Mouse (Mus musculus) adrenal gland, postnatal 25 days (tissue): ENCODE results near the gene Hydin. TPM values are rescaled to one million over a fixed set of nuclear protein-coding genes. Genes with fewer than 3 reads are reported as not detected.
"Not testable (repeated sequence)": the region's sequence is repeated elsewhere in the genome, so short reads cannot be mapped to it uniquely, and the experiment has no call there.

Source experiments
- DNase-seq: peaks from one replicate; pipeline ENCODE4 v3.0.0; 2021; ENCODE audit warnings: mixed read lengths
- total RNA-seq: library from RNA; stranded (reverse); gene quantifications from 2 replicates; pipeline ENCODE4 v1.2.3, GENCODE M21; 2021

The Hydin gene
- total RNA-seq, 1 experiment from 2014 or later, result 0.49 TPM

- DNase-seq, result no peak
Observed at GRCm38 (mm10) chr8:110450463-110450862, 183.7 kb downstream of the Hydin start.

DNA sequence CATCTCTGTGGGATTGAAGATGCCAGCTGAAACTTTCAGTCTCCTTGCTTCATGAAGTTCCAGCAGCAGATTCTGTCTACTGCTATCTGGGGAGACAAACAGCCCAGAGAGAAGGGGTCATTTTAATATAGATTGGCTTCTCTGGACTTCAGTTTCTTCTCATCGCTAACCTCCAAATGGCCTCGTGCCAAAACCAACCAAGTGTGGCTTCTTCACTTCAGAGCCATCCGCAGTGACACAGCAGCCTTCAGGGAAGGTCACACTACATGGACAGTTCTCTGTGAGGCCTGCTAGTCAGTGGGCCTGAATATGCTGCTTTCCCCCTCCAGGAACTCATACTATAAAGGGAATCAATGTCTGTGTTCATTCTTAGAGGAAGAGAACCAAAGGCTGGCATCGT lies 187.7 kb downstream of the Hydin start:
- peak; percentile 9 for DNase-seq

DNA sequence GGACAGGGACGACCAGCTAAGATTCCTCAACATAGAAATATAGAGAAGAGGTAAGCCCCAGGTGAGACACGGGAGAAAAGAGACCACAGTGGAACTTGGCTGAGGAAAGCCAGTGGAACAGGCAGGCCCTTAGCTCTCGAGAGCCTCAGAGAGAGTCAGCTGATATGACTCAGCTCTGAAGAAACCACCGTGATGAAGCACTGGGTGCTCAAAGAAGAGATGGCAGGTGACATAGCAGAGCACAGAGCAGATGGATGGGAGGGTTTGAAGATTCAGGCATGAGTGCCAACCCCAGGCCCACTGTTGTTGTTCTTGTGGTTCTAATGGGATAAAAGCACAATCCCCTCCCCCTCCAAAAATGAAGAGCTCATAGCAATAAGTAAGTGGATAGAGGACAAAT lies 190.6 kb downstream of the Hydin start:
- no peak for DNase-seq

GRCm38 (mm10) chr8:110462627-110463208 lies 195.9 kb downstream of the Hydin start:
- DNase-seq, result no peak

DNA sequence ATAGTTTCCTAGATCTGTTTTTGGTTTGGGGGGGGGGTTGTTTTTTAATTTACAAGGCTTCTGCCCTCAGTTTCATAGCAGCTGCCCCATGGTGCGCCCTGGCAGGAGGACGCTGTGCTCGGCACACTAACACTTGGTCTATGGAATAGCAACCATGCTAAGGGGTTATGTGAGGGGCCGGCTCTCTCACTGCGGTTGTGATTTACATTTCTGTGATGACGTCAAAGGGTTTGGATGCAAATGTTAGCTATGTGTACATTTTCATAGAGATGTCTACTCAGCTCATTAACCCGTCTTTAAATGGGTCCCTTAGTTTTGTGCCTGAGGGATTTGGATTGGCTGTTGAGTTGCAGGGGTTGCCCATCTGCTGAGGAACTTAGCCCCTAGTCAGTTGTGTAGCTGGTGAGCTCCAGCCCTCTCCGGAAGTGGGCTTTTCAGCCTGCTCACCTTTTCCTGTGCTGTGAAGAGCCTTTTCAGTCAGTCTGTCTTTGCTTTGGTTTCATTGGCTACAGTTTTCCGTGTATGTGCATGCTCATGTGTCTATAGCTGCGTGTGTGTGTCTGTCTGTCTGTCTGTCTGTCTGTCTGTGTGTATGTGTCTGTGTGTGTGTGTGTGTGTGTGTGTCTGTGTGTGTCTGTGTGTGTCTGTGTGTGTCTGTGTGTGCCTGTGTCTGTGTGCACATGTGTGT lies 197.1 kb downstream of the Hydin start:
- DNase-seq, result no peak

DNA sequence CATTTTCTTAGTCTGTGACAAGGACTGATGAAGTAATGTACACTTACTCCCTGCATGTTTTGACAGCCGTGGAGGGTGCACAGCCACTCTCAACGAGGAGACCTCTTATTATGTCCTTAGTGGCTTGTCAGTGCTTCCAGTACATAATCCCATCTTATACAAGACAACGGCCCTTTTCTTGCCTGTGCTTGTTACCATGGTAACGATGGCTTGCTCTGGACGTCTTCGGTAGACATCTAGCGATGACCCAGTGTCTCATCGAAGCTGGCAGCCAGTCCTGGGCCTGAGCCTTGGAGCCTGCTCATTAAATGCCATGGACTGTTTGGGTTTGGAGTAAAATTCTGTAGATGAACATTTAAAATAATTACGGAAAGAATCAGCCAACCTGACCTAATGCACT lies 198.8 kb downstream of the Hydin start:
- DNase-seq, result no peak

GRCm38 (mm10) chr8:110477256-110477655 lies 210.5 kb downstream of the Hydin start:
- no peak for DNase-seq

GRCm38 (mm10) chr8:110478576-110478975 lies 211.8 kb downstream of the Hydin start:
- DNase-seq, result peak; percentile 27

DNA sequence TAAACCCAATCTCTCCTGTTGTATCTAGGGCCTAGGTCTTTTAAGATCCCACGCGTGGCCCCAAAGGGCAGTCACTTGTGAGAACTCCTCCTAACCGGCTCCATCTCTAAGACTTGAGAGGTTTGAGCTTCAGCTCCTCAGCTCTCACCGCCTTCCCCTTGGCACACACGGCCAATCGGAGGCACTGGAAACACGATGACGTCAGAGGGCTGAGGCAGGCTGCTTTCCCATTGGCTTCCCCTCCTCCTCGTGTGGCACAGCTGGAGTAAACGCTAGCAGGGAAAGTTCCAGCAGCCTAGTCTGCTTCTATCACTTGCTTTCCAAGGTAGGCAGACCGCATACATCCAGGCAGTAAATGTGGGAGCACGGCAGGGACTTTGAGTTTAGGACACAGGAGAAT lies 212.6 kb downstream of the Hydin start:
- DNase-seq, result no peak

- DNase-seq, result no peak
Observed at GRCm38 (mm10) chr8:110482275-110482674, 215.5 kb downstream of the Hydin start.

DNA sequence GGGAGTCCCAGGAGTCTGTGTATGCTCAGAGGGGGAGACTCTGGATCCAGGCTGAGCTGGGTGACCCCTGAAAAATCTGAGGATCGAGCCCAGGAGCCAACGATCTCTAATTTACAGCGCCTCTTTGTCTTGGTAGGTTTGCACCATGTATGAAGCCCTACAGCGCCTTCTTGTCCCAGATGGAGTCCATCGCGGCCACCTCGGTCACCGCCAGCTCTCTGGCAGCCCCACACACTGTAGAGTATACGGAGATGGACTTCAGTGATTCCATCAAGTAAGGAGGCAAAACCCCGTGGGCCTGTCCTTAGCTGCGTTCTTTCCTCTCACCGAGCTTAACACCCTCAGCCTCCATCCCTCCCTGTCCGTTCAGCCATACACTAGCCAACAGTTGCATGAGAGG lies 218.5 kb downstream of the Hydin start:
- no peak for DNase-seq

GRCm38 (mm10) chr8:110486020-110486419 lies 219.2 kb downstream of the Hydin start:
- DNase-seq, result no peak

GRCm38 (mm10) chr8:110487644-110488043 lies 220.9 kb downstream of the Hydin start:
- DNase-seq, result no peak

GRCm38 (mm10) chr8:110489344-110489743 lies 222.6 kb downstream of the Hydin start:
- no peak for DNase-seq

GRCm38 (mm10) chr8:110491118-110491517 lies 224.3 kb downstream of the Hydin start:
- no peak for DNase-seq

DNA sequence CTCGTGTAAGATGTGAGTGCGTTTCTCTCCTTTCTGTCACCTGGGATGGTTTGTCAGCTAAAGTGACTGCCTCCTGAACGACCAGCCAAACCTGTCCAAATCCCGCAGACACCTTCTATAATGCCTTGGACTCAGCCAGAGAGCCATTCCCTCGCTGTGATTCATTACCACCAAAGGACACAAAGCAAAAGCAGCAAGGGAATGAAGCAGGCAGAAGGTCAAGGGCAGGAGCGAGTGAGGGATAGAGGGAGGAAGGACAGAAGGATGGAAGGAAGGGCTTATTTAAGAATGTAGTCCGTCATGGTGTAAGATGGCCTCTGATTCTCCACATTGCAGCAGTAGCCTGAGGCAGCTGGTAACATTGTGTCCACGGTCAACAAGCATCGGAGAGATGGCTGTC lies 229.5 kb downstream of the Hydin start:
- no peak for DNase-seq

- peak; percentile 44 for DNase-seq
Observed at GRCm38 (mm10) chr8:110500253-110500652, 233.5 kb downstream of the Hydin start.

DNA sequence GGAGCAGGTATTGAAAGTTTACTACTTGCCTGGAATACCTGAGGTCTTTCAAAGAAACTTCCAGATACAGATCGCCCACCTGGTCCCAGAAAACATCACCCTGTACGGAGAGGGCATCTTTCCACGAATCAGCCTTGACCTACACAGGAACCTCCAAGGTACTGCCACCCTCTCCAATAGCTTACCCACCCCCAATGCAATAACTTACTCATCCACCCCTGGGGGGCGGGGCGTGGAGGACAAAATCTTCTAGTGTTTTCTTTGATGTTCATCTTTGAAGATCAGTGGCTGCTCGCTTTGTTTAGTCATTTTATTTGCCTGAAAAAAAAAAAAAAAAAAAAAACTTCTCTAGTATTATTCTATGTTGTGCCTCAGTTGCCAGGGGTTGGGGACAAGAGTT lies 233.9 kb downstream of the Hydin start:
- peak; percentile 32 for DNase-seq

DNA sequence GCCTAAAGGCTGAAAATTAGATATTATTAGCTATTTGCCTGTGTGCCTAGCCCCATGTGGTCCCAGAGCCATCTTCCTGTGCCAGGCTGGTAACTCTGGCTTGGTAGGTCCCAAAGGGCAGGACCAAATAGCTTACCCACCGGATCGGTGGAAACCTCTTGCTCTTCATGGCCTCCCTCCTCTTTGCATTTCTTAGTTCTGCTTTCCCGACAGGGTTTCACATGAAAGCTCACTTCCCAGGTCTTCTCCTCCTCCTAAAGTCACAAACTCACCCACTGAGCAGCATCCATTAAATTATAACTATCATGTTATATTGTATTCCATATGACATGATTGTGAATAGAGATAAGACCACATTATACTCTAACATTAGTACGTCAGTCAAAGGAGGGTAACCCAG lies 234.6 kb downstream of the Hydin start:
- no peak for DNase-seq

GRCm38 (mm10) chr8:110502880-110503279 lies 236.1 kb downstream of the Hydin start:
- DNase-seq, result no peak

- DNase-seq, result peak; percentile 20
Observed at GRCm38 (mm10) chr8:110508766-110509165, 242.0 kb downstream of the Hydin start.

- no peak for DNase-seq
Observed at GRCm38 (mm10) chr8:110519790-110520189, 253.0 kb downstream of the Hydin start.

DNA sequence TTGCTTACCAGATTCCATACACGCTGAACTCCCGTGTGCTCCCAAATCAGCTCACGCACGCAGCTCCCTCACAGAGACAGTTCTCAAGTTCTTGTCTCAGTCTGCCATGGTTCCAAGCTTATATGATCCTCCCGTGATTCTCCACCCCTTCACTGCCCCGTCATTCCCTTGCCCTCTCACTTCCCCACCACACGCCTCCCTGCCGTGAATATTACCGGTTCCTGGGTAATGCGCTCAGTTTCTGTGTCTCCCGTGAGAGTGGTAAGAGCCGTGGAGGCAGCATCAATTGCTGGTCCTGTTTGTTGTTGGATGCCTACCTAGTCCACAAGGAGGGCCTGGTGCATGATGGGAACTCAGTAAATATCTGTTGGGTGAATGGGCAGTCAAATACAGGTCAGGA lies 255.1 kb downstream of the Hydin start:
- DNase-seq, result no peak

DNA sequence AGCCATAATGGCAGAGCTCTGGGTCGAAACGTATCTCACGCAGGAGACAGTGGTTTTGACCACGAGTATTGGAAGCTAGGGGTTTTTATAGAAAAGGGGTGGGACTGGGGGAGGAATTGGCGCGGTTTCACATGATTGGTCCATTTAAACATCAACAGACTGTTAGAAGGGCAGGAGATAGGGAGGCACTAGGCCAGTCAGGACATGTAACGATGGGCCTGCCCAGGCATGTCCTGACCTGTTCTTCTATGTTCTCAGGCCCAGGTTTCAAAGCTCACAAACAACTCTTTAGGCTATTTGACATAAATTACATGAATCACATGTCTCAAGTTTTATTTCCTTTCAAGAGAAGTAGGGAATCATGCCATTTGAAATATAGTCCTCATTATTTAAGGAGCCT lies 255.7 kb downstream of the Hydin start:
- not testable (repeated sequence) for DNase-seq
